Mouse (Mus musculus) A20 (cell line): ENCODE measurements around the gene Lekr1.

Experiments used
- DNase-seq: peaks from one replicate; pipeline ENCODE4 v3.0.0-alpha.2; 2011; ENCODE audit warnings: low read depth, low spot score

Lekr1 gene

GRCm38 (mm10) chr3:65665977-65666766, at the start of gene Lekr1:
Gene Lekr1 (plus strand): TSS chr3:65666228.
- DNase-seq: peak; percentile 95

- DNase-seq: no peak
These were observed 48.5 kb upstream of the Lekr1 start for GRCm38 (mm10) chr3:65617507-65617906.

GRCm38 (mm10) chr3:65619340-65619739, 46.7 kb upstream of the Lekr1 start:
- DNase-seq: no peak

- no peak for DNase-seq
These were observed 43.0 kb upstream of the Lekr1 start for GRCm38 (mm10) chr3:65623057-65623456.

- DNase-seq: peak; percentile 82
These were observed 40.3 kb upstream of the Lekr1 start for GRCm38 (mm10) chr3:65625496-65626289.

GRCm38 (mm10) chr3:65626290-65626914, 39.6 kb upstream of the Lekr1 start:
- peak; percentile 74 for DNase-seq

- DNase-seq: peak; percentile 79
These were observed 38.9 kb upstream of the Lekr1 start for GRCm38 (mm10) chr3:65627021-65627706.

GRCm38 (mm10) chr3:65627707-65628028, 38.4 kb upstream of the Lekr1 start:
- no peak for DNase-seq

- peak; percentile 85 for DNase-seq
These were observed 36.4 kb upstream of the Lekr1 start for GRCm38 (mm10) chr3:65629565-65630112.

GRCm38 (mm10) chr3:65633604-65634003, 32.4 kb upstream of the Lekr1 start:
- no peak for DNase-seq

- no peak for DNase-seq
These were observed 30.0 kb upstream of the Lekr1 start for GRCm38 (mm10) chr3:65635983-65636382.

GRCm38 (mm10) chr3:65637313-65637712, 28.7 kb upstream of the Lekr1 start:
- no peak for DNase-seq

GRCm38 (mm10) chr3:65638896-65639295, 27.1 kb upstream of the Lekr1 start:
- no peak for DNase-seq

- DNase-seq: no peak
These were observed 26.5 kb upstream of the Lekr1 start for GRCm38 (mm10) chr3:65639454-65640014.

GRCm38 (mm10) chr3:65642959-65643358, 23.1 kb upstream of the Lekr1 start:
- DNase-seq: no peak

- DNase-seq: no peak
These were observed 22.4 kb upstream of the Lekr1 start for GRCm38 (mm10) chr3:65643654-65644053.

- DNase-seq: no peak
These were observed 18.4 kb upstream of the Lekr1 start for GRCm38 (mm10) chr3:65647592-65647991.

GRCm38 (mm10) chr3:65648913-65649312, 17.1 kb upstream of the Lekr1 start:
- no peak for DNase-seq

GRCm38 (mm10) chr3:65650156-65650815, 15.7 kb upstream of the Lekr1 start:
- DNase-seq: no peak

GRCm38 (mm10) chr3:65654541-65655206, 11.4 kb upstream of the Lekr1 start:
- DNase-seq: no peak
